ENCODE assay signal across 28 mouse cellular contexts in the genomic region with DNA sequence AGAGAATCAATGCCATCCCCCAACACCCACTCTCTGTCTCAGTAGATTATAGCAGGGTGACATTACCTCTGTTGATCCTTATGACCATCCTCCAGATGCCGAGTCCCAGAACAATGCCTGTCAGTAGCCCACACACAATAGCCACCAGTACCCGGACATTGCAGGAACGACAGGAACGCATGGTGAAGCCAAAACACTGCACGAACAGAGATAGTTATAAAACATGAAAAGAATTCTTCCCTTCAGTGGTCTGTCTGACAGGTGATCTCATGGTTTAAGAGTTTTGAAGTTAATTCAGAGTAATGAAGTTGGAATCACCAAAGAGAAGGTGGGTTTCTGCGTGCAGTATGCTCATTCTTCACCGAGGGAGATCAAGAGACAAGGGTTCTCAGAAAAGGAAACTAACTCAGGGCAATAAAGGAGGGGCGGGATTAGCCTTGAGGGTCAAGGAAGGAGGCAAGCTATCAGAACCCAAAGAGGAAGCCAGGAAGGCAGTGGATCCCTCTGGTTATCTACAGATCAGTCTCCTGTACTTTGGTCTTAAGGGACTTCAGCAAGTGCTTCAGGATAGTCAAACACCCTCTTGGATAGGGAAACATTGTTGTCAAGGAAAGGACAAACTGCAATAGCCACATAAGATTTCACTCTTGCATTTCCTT. TPM values are rescaled to one million over a fixed set of nuclear protein-coding genes. Genes with fewer than 3 reads are reported as not detected.
DNase-seq lines count a peak whose midpoint lies in the region; ATAC-seq lines count a peak whose summit lies in the region.
"Had no signal": no experiment of that assay in that cellular context is flagged by ENCODE, and none has a peak within 500 bp of the region (broad histone marks: within the 10 kb centered on the region; RNA-seq: fewer than 3 reads in every experiment).

A gene (minus strand): TSS at position 375 of the 659 bp plus-strand sequence.

- no peaks in the 10 kb centered on the region for H3K27me3 ChIP-seq in liver, embryonic 13.5 days
- no peaks in the 10 kb centered on the region for H3K27me3 ChIP-seq in liver, embryonic 12.5 days (replicated peaks)
- H3K27me3 ChIP-seq in intestine, embryonic 16.5 days (replicated peaks; ENCODE audit: control insufficient read depth, insufficient read depth, low read length): no peaks in the 10 kb centered on the region
- H3K27me3 ChIP-seq: forebrain, embryonic 12.5 days; kidney, embryonic 15.5 days; midbrain, embryonic 12.5 days; neural tube, embryonic 13.5 days; stomach, embryonic 15.5 days had no signal

- no peak for DNase-seq in liver, embryonic 13.5 days
- DNase-seq in Muller cell, postnatal 12 days (ENCODE audit: inconsistent ontology term): peak; percentile 90
- DNase-seq in frontal cortex, postnatal 10 days (ENCODE audit: low spot score in 2 of 2): no peak
- no peak for DNase-seq in heart, postnatal 14 days
- DNase-seq: adrenal gland, postnatal 10 days; cerebellum, adult 18-20 months; cerebellum, postnatal 36 days; gastrocnemius, postnatal 25 days; lung, adult 2 months; lung, postnatal 36 days; thymus, adult 18-20 months had no signal

- no peak within 1 kb of the TSS for H3K27ac ChIP-seq in liver, embryonic 13.5 days
- no peak within 1 kb of the TSS for H3K27ac ChIP-seq in liver, embryonic 12.5 days
- peak within 1 kb of the TSS; percentile 74 for H3K27ac ChIP-seq in intestine, embryonic 16.5 days (ENCODE audit: low read length)
- H3K27ac ChIP-seq: embryonic facial prominence, embryonic 10.5 days; forebrain, embryonic 12.5 days; heart, embryonic 10.5 days; hindbrain, embryonic 14.5 days; kidney, embryonic 15.5 days; limb, embryonic 12.5 days; midbrain, embryonic 12.5 days; neural tube, embryonic 13.5 days; stomach, embryonic 15.5 days had no signal

- peak within 1 kb of the TSS; percentile 12; the same call in 1 of the 2 replicates for H3K4me2 ChIP-seq in liver, embryonic 13.5 days
- no peak within 1 kb of the TSS for H3K4me2 ChIP-seq in liver, embryonic 12.5 days
- H3K4me2 ChIP-seq in intestine, embryonic 16.5 days (ENCODE audit: low read depth, low read length): peak within 1 kb of the TSS; percentile 26; the same call in 1 of the 2 replicates
- H3K4me2 ChIP-seq: forebrain, embryonic 12.5 days; hindbrain, embryonic 14.5 days; kidney, embryonic 15.5 days; limb, embryonic 12.5 days; midbrain, embryonic 12.5 days; neural tube, embryonic 13.5 days; stomach, embryonic 15.5 days had no signal

- WGBS in liver, embryonic 13.5 days (ENCODE audit: insufficient replicate concordance): 42% methylated on average over 8 of the region's 8 CpGs
- WGBS in liver, embryonic 12.5 days (ENCODE audit: insufficient replicate concordance): 54% methylated on average over 8 of the region's 8 CpGs
- 57% methylated on average over 8 of the region's 8 CpGs for WGBS in intestine, embryonic 16.5 days

- peaks cover 27% of the 10 kb centered on the region for H3K4me1 ChIP-seq in liver, embryonic 13.5 days (replicated peaks)
- peaks cover 26% of the 10 kb centered on the region for H3K4me1 ChIP-seq in liver, embryonic 12.5 days
- H3K4me1 ChIP-seq in intestine, embryonic 16.5 days (ENCODE audit: control insufficient read depth, insufficient read depth, low read length): 0 out of 2 replicates have a peak, but pooled peaks cover 2% of the 10 kb centered on the region
- H3K4me1 ChIP-seq: embryonic facial prominence, embryonic 10.5 days; forebrain, embryonic 12.5 days; heart, embryonic 10.5 days; kidney, embryonic 15.5 days; limb, embryonic 12.5 days; midbrain, embryonic 12.5 days; neural tube, embryonic 13.5 days; stomach, embryonic 15.5 days had no signal

- no peaks in the 10 kb centered on the region for H3K9me3 ChIP-seq in liver, embryonic 13.5 days (replicated peaks)
- no peaks in the 10 kb centered on the region for H3K9me3 ChIP-seq in liver, embryonic 12.5 days (replicated peaks)
- H3K9me3 ChIP-seq in intestine, embryonic 16.5 days (ENCODE audit: control insufficient read depth, low read length): no peaks in the 10 kb centered on the region
- H3K9me3 ChIP-seq: embryonic facial prominence, embryonic 10.5 days; forebrain, embryonic 12.5 days; heart, embryonic 10.5 days; kidney, embryonic 15.5 days; limb, embryonic 12.5 days; midbrain, embryonic 12.5 days; neural tube, embryonic 13.5 days; stomach, embryonic 15.5 days had no signal

- H3K9ac ChIP-seq in liver, embryonic 13.5 days: no peak within 1 kb of the TSS
- no peak within 1 kb of the TSS for H3K9ac ChIP-seq in liver, embryonic 12.5 days
- peak within 1 kb of the TSS; percentile 49; the same call in 1 of the 2 replicates for H3K9ac ChIP-seq in intestine, embryonic 16.5 days (ENCODE audit: low read depth, low read length)
- H3K9ac ChIP-seq: forebrain, embryonic 12.5 days; hindbrain, embryonic 14.5 days; kidney, embryonic 15.5 days; limb, embryonic 12.5 days; midbrain, embryonic 12.5 days; neural tube, embryonic 13.5 days; stomach, embryonic 15.5 days had no signal

- ATAC-seq in liver, embryonic 13.5 days (ENCODE audit: low read depth): no peak
- no peak for ATAC-seq in liver, embryonic 12.5 days
- peak; percentile 88 for ATAC-seq in intestine, embryonic 16.5 days
- ATAC-seq in megakaryocyte-erythroid progenitor cell, adult 5-6 weeks (replicated peaks; ENCODE audit: low FRiP score, low TSS enrichment, poor library complexity, severe bottlenecking): peak; percentile 27; the same call in 1 of the 2 replicates
- ATAC-seq in cerebellum, adult (ENCODE audit: insufficient number of reproducible peaks, low FRiP score, low TSS enrichment): no peak
- ATAC-seq: Patski had no signal

- no peaks in the 10 kb centered on the region for H3K36me3 ChIP-seq in liver, embryonic 13.5 days
- H3K36me3 ChIP-seq in liver, embryonic 12.5 days: no peaks in the 10 kb centered on the region
- no peaks in the 10 kb centered on the region for H3K36me3 ChIP-seq in intestine, embryonic 16.5 days (ENCODE audit: control insufficient read depth, insufficient read depth, low read length)
- H3K36me3 ChIP-seq: embryonic facial prominence, embryonic 10.5 days; forebrain, embryonic 12.5 days; heart, embryonic 10.5 days; kidney, embryonic 15.5 days; limb, embryonic 12.5 days; midbrain, embryonic 12.5 days; neural tube, embryonic 13.5 days; stomach, embryonic 15.5 days had no signal

- intact Hi-C loops in heart, postnatal 14 days (cut with DNase I): no loop called here

- no peak within 1 kb of the TSS for H3K4me3 ChIP-seq in liver, embryonic 13.5 days (replicated peaks)
- no peak within 1 kb of the TSS for H3K4me3 ChIP-seq in liver, embryonic 12.5 days
- peak within 1 kb of the TSS; percentile 42 for H3K4me3 ChIP-seq in intestine, embryonic 16.5 days (ENCODE audit: low read length)
- H3K4me3 ChIP-seq: embryonic facial prominence, embryonic 10.5 days; forebrain, embryonic 12.5 days; heart, embryonic 10.5 days; kidney, embryonic 15.5 days; limb, embryonic 12.5 days; midbrain, embryonic 12.5 days; neural tube, embryonic 13.5 days; stomach, embryonic 15.5 days had no signal

RNA-seq across cellular contexts. Expression of the gene that starts here (rescaled TPM):
- polyA plus RNA-seq in liver, embryonic 13.5 days (2015; fragmentation: Nextera tagmentation; extraction: Ambion mirVana): 0.08 TPM in 1 of 2 replicates, not detected in the other
- not detected in 2 replicates for polyA plus RNA-seq in liver, embryonic 12.5 days (2016; fragmentation: Nextera tagmentation; extraction: Ambion mirVana)
- polyA plus RNA-seq in intestine, embryonic 16.5 days (2015; fragmentation: Nextera tagmentation; extraction: Ambion mirVana): 9.2 and 13.0 TPM in 2 replicates
- 7.8 and 11.7 TPM in 2 replicates for total RNA-seq in megakaryocyte-erythroid progenitor cell, adult 5-6 weeks (2014; fragmentation: Nextera tagmentation)
- 27.6 and 32.6 TPM in 2 replicates for total RNA-seq in megakaryocyte-erythroid progenitor cell, adult 5-6 weeks (2017)
- total RNA-seq in heart, postnatal 14 days (2021): under 1 TPM in 1 of 2 experiments, not detected in 1; 0.10 TPM
- total RNA-seq: adrenal gland, postnatal 10 days; gastrocnemius, postnatal 25 days; layer of hippocampus, postnatal 25 days; left cerebral cortex, postnatal 10 days had no signal
- polyA plus RNA-seq: embryonic facial prominence, embryonic 10.5 days; forebrain, embryonic 12.5 days; heart, embryonic 10.5 days; heart, postnatal 0 days; hindbrain, embryonic 14.5 days; kidney, embryonic 15.5 days; limb, embryonic 12.5 days; lung, adult 2 months; midbrain, embryonic 12.5 days; neural tube, embryonic 13.5 days; Patski had no signal

Comparison
In these comparisons a context has a peak if more than half of its experiments do, and no peak if none do; other contexts are left out.
1. RNA of the gene that starts here (total RNA-seq): 7.8 to 32.6 TPM in megakaryocyte-erythroid progenitor cell, adult 5-6 weeks; 0.10 TPM in heart, postnatal 14 days; every median in the first group is over 4 times any median in the second.
2. ATAC-seq: peak in intestine, embryonic 16.5 days (single experiment) and megakaryocyte-erythroid progenitor cell, adult 5-6 weeks (single experiment); none in liver, embryonic 13.5 days (single experiment), liver, embryonic 12.5 days (single experiment) and cerebellum, adult (single experiment).